Mouse (Mus musculus) lung, adult 18-20 months (tissue): Measurements from ENCODE around the gene Olfr93.
"Not testable (repeated sequence)": the region's sequence is repeated elsewhere in the genome, so short reads cannot be mapped to it uniquely, and the experiment has no call there.

Experiments
- DNase-seq, 2 experiments: peaks; one replicate each; pipeline ENCODE4 v3.0.0; 2022; ENCODE audit warnings: mixed read lengths in 2 of 2

Gene Olfr93

GRCm38 (mm10) chr17:37161394-37161793 is at the start of gene Olfr93:
Gene Olfr93, minus strand, starts transcription at chr17:37161494.
- no peak for DNase-seq

- DNase-seq: no peak
These were observed 42.6 kb upstream of the Olfr93 start for GRCm38 (mm10) chr17:37203917-37204236.

GRCm38 (mm10) chr17:37203206-37203916 is 42.1 kb upstream of the Olfr93 start:
- DNase-seq: peak; percentile 65 to 74

DNA sequence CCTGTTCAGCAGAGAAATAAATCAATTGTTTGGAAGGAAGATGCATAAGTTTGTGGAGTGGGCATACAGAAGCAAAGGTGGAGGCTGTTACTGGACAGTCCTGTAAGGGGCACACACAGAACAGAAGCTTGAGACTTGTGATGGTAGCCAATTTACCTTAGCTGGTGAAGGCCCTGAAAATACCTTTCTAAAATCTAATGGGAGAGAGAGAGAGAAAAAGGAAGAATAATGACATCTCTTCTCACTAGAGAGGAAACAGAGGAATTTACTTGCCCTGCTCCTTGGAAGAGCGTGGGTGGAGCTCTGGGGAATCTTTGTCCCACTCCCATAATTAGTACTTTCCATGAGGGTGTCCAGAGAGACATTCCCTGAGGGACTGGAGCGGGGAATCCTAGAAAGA is 39.6 kb upstream of the Olfr93 start, which contains the start of gene Olfr94:
TSS of gene Olfr94 (minus strand) at position 101 of the 400 bp plus-strand sequence.
- no peak for DNase-seq

DNA sequence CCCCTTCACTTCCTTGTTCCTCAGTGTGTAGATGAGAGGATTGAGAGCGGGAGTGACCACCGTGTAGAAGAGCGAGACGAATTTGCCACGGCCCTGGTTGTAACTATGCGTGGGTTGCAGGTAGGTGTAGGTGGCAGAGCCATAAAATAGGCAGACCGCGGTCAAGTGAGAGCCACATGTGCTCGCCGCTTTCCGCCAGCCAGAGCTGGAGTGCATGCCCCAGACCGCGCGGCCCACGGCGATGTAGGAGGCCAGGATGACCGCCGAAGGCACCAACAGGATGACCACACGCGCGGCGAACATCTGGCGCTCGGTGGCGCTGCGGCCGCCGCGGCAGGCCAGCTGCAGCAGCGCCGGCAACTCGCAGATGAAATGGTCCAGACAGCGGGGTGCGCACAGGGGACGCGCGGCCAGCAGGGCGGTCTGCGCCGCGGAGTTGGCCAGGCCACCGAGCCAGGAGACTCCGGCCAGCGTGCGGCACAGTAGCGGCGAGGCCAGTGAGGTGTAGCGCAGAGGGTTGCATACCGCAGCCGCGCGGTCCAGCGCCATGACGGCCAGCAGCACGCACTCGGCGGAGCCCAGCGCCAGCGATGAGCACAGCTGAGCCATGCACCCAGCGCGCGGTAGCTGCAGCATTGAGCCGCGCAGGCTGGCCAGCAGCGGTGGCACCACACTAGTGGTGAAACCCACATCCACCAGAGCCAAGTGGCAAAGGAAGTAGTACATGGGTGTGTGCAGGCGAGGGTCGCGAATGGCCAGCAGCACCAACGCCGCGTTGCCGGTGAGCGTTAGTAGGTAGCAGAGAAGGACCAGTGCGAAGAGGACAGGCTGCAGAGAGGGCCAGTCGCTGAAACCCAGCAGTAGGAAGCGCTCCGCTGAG is 35.8 kb upstream of the Olfr93 start:
- DNase-seq: no peak

DNA sequence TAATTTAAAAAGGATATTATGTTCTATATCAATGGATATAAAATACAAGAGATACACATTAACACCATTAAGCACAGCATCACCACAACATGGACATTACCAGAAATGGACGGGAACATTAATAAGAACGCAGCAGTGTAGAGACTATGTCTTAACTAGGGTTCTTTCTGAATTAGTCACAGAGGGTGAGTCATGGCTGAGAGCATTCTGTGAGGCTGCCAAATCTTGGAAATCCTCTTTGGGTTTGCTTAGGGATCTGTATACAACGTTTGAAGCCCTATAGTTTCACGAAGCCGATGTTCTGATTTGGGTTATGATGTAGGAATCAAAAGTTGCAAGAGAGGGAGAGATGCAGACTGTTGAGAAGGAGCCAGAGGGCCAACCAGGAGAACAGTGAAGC is 33.5 kb upstream of the Olfr93 start:
- DNase-seq: no peak

GRCm38 (mm10) chr17:37193656-37194055 is 32.4 kb upstream of the Olfr93 start, which contains the start of gene Ubd:
Gene Ubd, plus strand, starts transcription at chr17:37193892.
- no peak for DNase-seq

- no peak for DNase-seq
These were observed 31.7 kb upstream of the Olfr93 start for GRCm38 (mm10) chr17:37193032-37193431.

DNA sequence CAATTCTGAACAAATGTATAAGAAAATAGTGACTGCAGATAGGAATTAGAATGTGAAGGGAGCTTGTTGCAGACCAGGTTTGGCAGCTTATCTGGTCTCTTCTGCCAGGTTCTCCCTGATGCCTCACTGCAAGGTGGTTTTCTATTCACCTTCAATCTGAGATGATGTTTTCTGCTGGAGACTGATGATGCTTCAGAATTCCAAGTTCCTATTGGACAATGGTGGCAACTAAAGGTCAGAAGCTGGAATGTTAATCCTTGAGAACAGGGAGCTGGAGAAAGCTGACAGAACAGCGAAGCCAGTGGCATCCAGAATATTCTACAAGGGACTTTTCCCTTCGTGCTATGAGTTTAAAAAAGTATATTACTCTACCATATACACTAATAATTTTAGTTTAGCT is 29.4 kb upstream of the Olfr93 start:
- peak in 1 of 2 experiments; percentile 54 for DNase-seq

DNA sequence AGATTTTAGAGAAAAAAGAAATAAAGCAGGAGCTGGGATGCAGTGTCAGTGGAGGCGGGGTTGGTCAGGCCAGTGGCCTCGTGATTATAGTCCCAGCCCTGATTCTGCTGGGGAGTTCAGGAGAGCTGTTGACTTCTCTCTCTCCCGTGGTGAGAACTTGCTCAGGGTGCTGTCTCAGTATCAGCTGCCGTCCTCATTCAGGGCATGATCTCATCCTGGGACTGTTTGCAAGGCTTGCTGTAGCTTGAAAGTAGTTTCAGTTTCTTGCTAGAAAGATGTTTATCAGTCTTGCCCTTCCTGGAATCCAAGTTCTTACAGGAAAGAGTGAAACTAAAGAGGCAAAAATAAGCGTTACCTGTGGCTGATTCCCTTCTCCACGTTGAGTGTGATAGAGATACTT is 24.2 kb upstream of the Olfr93 start:
- DNase-seq: no peak

DNA sequence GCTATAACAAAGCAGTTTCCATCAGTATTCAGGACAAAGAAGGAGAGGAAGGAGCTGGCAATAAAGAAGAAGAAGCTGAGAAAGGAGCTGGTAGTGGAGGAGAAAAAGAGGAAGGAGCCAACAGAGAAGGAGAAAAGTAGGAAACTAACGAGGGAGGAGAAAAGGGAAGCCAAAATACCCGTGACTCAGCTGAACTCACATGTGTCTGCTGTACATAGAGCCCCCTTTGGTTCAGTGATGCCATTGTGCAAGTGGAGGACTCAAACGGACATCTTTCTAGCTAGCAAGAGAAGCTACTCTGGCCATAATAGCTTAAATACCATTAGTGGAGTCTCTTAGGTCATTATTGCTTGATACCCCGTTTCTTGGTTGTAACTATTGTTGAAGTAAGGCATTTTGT is 29.9 kb downstream of the Olfr93 start:
- not testable (repeated sequence) for DNase-seq

DNA sequence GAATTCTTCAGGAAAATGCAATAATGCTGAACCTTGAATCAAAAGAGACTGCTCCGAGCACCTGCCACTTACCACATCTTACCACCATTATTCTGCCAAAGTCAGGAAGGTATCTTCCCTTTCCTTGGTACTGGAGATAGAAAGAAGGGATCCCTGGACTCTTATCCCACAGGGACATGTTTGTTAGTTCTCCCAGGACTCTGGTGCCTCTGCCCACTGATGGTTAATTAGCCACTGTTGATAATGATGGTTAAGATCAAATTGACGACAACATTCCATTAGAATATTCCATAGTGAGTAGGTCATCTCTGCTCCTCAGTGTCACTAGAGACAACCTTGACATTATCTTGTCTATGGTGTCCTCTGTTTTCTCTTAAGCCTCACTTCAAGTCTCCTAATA is 41.3 kb downstream of the Olfr93 start, which contains the start of gene Olfr92:
TSS of gene Olfr92 (minus strand) at position 101 of the 400 bp plus-strand sequence.
- no peak for DNase-seq

DNA sequence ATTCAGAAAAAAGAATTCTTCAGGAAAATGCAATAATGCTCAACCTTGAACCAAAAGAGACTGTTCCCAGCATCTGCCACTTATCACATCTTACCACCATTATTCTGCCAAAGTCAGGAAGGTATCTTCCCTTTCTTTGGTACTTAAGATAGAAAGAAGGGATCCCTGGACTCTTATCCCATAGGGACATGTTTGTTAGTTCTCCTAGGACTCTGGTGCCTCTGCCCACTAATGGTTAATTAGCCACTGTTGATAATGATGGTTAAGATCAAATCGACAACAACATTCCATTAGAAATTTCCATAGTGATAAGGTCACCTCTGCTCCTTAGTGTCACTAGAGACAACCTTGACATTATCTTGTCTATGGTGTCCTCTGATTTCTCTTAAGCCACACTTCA is 63.1 kb downstream of the Olfr93 start, which contains the start of gene Olfr91:
TSS of gene Olfr91 (minus strand) at position 101 of the 400 bp plus-strand sequence.
- DNase-seq: no peak

- DNase-seq: no peak
These were observed 68.0 kb downstream of the Olfr93 start for GRCm38 (mm10) chr17:37093289-37093688.

DNA sequence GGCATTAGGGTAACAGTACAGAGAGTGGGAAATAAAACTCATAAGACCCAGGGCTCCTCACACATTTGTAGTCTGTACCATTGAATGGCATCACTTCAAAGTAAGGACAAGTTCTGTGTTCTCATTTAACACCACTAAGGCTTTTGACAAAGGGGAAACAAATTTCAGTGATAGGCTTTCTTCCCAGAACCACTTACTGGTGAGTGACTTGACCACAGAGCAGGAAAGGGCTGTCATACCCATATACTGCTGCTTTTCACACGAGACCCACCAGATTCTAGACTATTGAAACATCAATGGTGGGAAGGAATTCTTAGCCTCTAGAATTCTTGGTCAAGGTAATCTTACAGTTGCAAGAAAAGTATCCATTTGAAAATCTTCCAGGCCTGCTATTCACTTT is 69.1 kb downstream of the Olfr93 start:
- DNase-seq: no peak
